Mouse (Mus musculus) spleen, adult 2 months (tissue): Measurements from ENCODE around the gene Hnrnph3. TPM values are rescaled to one million over a fixed set of nuclear protein-coding genes. Genes with fewer than 3 reads are reported as not detected.

ENCODE experiments used
- DNase-seq, 2 experiments: peaks; one replicate each; pipeline versions ENCODE4 v3.0.0 to v3.0.0-alpha.2; 2012 to 2021; ENCODE audit warnings: low spot score in 2 of 2, low read depth in 1 of 2
- H3K27ac ChIP-seq: fragments of 200-500 bp; 2 replicates; pipeline ENCODE4 v1.5.1; 2012; ENCODE audit warnings: low read length, inconsistent platforms; ENCODE audit not compliant: insufficient read depth
- H3K27me3 ChIP-seq: fragments of 200-500 bp; 2 replicates; pipeline ENCODE4 v1.6.1; 2012; ENCODE audit warnings: mild to moderate bottlenecking, moderate library complexity, low read length, inconsistent platforms; ENCODE audit not compliant: control insufficient read depth, insufficient read depth
- H3K36me3 ChIP-seq: fragments of 200-500 bp; 2 replicates; pipeline ENCODE4 v1.6.1; 2012; ENCODE audit warnings: mild to moderate bottlenecking, low read length, inconsistent platforms; ENCODE audit not compliant: control insufficient read depth, insufficient read depth
- H3K4me1 ChIP-seq: fragments of 200-500 bp; 2 replicates; pipeline ENCODE4 v1.6.1; 2011; ENCODE audit warnings: inconsistent platforms; ENCODE audit not compliant: control insufficient read depth, insufficient read depth, insufficient read length
- H3K4me3 ChIP-seq: fragments of 200-500 bp; 2 replicates; pipeline ENCODE4 v1.5.1; 2011; ENCODE audit warnings: mild to moderate bottlenecking, inconsistent platforms; ENCODE audit not compliant: insufficient read depth, insufficient read length; ENCODE audit errors: extremely low read depth
- CTCF ChIP-seq: fragments of 200-500 bp; IDR thresholded peaks from 2 replicates; pipeline ENCODE4 v1.5.1; 2011; ENCODE audit warnings: mild to moderate bottlenecking, inconsistent platforms; ENCODE audit not compliant: insufficient read depth, insufficient read length, insufficient replicate concordance; ENCODE audit errors: extremely low read depth
- POLR2A ChIP-seq: fragments of 200-500 bp; IDR thresholded peaks from 2 replicates; pipeline ENCODE4 v1.6.1; 2011; ENCODE audit warnings: low read depth, low read length, inconsistent platforms
- WGBS: fragments of 180-500 bp; shearing (Covaris S2); methylation state at CpG from one replicate; pipeline ENCODE4 v1.1.7; 2018; 5-methylcytosine and 5-hydroxymethylcytosine counted together
- polyA plus RNA-seq: library from polyadenylated mRNA; depleted of rRNA; stranded (reverse); fragments of >200 nt; gene quantifications from 2 replicates; pipeline ENCODE4 v1.2.3, GENCODE M21; 2012; rRNA removed

The Hnrnph3 gene
- 9.0 and 11.2 TPM in 2 replicates for polyA plus RNA-seq

GRCm38 (mm10) chr10:63023749-63024579 is at the start of gene Hnrnph3, which contains the start of gene Pbld2:
Gene Hnrnph3 (minus strand): TSS chr10:63024217.
Gene Pbld2 (plus strand): TSS chr10:63024315.
- Histone ChIP-seq H3K27me3 (no peaks in the 10 kb centered on the region), H3K4me3 (peak within 1 kb of the TSS; percentile 64), H3K36me3 (no peaks in the 10 kb centered on the region), H3K27ac (peak within 1 kb of the TSS; percentile 93), H3K4me1 (peaks cover 11% of the 10 kb centered on the region)
- peak; percentile 62 for TF ChIP-seq POLR2A
- TF ChIP-seq CTCF = no peak
- under 1% methylated on average over 59 of the region's 69 CpGs for WGBS
- DNase-seq = peak; percentile 95 to 98

DNA sequence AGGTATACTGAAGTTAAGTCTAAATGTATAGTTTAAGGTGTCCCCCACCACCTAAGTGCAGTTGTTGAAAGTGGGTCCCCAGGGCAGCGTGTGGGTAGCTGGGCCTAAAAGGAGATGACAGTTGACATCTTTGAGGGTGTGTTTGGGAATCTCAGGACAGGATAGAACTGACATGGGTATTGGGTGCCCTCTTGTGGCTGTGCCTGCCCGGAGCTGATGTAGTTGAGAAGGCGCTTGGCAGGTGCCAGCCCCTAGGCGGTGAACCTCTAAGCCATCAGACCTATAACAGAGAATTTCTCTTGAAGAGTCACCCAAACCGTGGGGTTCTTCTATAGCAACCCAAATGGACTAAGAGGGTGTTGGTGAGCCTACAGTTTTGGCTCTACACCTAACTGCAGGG is 42.0 kb upstream of the Hnrnph3 start:
- H3K27me3 ChIP-seq = no peaks in the 10 kb centered on the region
- H3K27ac ChIP-seq = no peak overlapping the region
- 8% methylated on average over 5 of the region's 5 CpGs for WGBS
- H3K4me3 ChIP-seq = no peak overlapping the region
- TF ChIP-seq CTCF (peak; percentile 79), POLR2A (no peak)
- H3K4me1 ChIP-seq = no peaks in the 10 kb centered on the region
- H3K36me3 ChIP-seq = no peaks in the 10 kb centered on the region
- DNase-seq = peak; percentile 40 to 78

GRCm38 (mm10) chr10:63065561-63065960 is 41.5 kb upstream of the Hnrnph3 start:
- Histone ChIP-seq H3K36me3 (no peaks in the 10 kb centered on the region), H3K27ac (no peak overlapping the region), H3K27me3 (no peaks in the 10 kb centered on the region), H3K4me1 (no peaks in the 10 kb centered on the region), H3K4me3 (no peak overlapping the region)
- TF ChIP-seq CTCF (no peak), POLR2A (no peak)
- 81% methylated on average over 8 of the region's 8 CpGs for WGBS
- DNase-seq = no peak

DNA sequence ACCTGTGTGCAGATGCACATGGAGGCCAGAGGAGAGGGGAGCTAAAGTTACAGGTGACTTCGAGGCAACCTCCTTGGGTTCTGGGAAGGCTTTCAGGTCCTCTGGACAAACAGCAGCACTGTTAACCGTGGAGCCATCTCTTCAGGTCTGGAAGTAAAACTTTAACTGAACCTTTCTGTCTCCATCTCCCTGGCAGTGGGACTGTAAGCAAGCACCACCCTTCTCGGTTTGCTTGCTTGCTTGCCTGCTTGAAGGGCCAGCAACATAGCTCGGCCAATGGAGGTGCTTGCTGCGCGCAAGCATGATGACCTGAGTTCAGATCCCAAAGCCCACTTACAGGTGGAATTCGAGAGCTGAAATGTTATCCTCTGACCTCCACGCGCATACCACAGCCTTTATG is 40.5 kb upstream of the Hnrnph3 start:
- no peaks in the 10 kb centered on the region for H3K27me3 ChIP-seq
- H3K27ac ChIP-seq = no peak overlapping the region
- no peak overlapping the region for H3K4me3 ChIP-seq
- 88% methylated on average over 9 of the region's 9 CpGs for WGBS
- no peaks in the 10 kb centered on the region for H3K36me3 ChIP-seq
- H3K4me1 ChIP-seq = no peaks in the 10 kb centered on the region
- no peak for DNase-seq
- TF ChIP-seq CTCF = no peak
- no peak for TF ChIP-seq POLR2A

DNA sequence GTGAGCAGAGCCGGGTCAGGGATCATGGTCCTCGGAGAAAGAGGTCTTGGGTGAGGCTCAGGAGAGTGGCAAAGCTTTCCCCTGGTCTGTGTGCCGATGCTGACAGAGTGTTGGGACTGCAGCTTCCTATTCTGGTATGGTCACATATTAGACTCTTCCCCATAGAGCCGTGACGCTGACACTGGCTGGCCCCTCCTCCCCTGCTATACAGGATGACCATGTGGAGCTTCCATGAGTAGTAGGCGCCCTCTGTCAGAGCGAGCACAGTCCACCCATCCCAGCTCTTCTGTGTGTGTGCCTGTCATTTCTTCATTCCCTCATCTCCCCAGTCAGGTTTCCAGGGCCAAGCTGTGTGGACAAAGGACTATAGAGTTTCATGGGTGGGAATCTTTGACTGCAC is 39.3 kb upstream of the Hnrnph3 start:
- no peaks in the 10 kb centered on the region for H3K36me3 ChIP-seq
- WGBS = 86% methylated on average over 7 of the region's 7 CpGs
- no peak overlapping the region for H3K4me3 ChIP-seq
- no peak for TF ChIP-seq POLR2A
- no peak for TF ChIP-seq CTCF
- no peaks in the 10 kb centered on the region for H3K27me3 ChIP-seq
- H3K4me1 ChIP-seq = no peaks in the 10 kb centered on the region
- H3K27ac ChIP-seq = no peak overlapping the region
- DNase-seq = no peak

- TF ChIP-seq POLR2A = no peak
- no peak for TF ChIP-seq CTCF
- no peak overlapping the region for H3K4me3 ChIP-seq
- no peaks in the 10 kb centered on the region for H3K36me3 ChIP-seq
- H3K27ac ChIP-seq = no peak overlapping the region
- no peak for DNase-seq
- no peaks in the 10 kb centered on the region for H3K27me3 ChIP-seq
- no peaks in the 10 kb centered on the region for H3K4me1 ChIP-seq
- WGBS = 90% methylated on average over 5 of the region's 5 CpGs
These were observed 38.7 kb upstream of the Hnrnph3 start for GRCm38 (mm10) chr10:63062696-63063095.

- WGBS = 94% methylated on average over 12 of the region's 12 CpGs
- TF ChIP-seq POLR2A (no peak), CTCF (no peak)
- no peak overlapping the region for H3K4me3 ChIP-seq
- no peaks in the 10 kb centered on the region for H3K4me1 ChIP-seq
- H3K27ac ChIP-seq = no peak overlapping the region
- no peak for DNase-seq
- H3K27me3 ChIP-seq = no peaks in the 10 kb centered on the region
- H3K36me3 ChIP-seq = no peaks in the 10 kb centered on the region
These were observed 37.2 kb upstream of the Hnrnph3 start for GRCm38 (mm10) chr10:63061266-63061665.
